In the genomic region with DNA sequence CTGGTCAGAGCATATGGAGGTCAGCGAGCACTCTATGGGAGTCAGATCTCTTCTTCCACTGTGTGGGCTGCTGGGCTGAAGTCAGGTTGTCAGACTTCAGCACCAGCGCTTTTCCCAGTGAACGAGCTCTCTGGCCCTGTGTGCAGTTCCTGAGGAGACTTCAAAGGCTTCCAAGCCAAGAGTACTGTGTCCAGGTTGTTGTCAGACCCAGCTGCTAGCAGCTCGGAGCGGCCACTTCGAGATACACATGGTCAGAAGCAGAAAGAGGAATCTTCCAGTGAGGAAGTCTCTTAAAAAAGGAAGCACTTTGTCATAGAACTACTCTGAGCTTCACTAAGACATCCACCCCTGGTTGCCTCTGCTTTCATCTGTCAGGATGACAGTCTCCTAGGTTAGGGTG, we compare ENCODE assay signal across 23 mouse cellular contexts. TPM values are rescaled to one million over a fixed set of nuclear protein-coding genes. Genes with fewer than 3 reads are reported as not detected.
A peak's percentile ranks its signal among the peaks of the same experiment; 100 is the strongest.
DNase-seq lines count a peak whose midpoint lies in the region; ATAC-seq and TF ChIP-seq lines count a peak whose summit lies in the region.
"Had no signal": no experiment of that assay in that cellular context is flagged by ENCODE, and none has a peak within 500 bp of the region (broad histone marks: within the 10 kb centered on the region; RNA-seq: fewer than 3 reads in every experiment).

No protein-coding gene starts in this region.

- no peak overlapping the region for H3K4me2 ChIP-seq in stomach, postnatal 0 days (replicated peaks; ENCODE audit: low read depth)
- H3K4me2 ChIP-seq: embryonic facial prominence, embryonic 13.5 days; forebrain, embryonic 15.5 days; hindbrain, embryonic 14.5 days; liver, embryonic 15.5 days; midbrain, embryonic 12.5 days had no signal

- peak; percentile 29 for DNase-seq in kidney, adult 2 months
- no peak for DNase-seq in kidney, postnatal 4 days
- DNase-seq in layer of hippocampus, adult 9-11 months: peak; percentile 15
- DNase-seq in layer of hippocampus, postnatal 10 days (ENCODE audit: low spot score in 2 of 2): no peak
- DNase-seq in stomach, postnatal 0 days (ENCODE audit: low spot score): no peak
- no peak for DNase-seq in thymus, adult 18-20 months
- DNase-seq: adrenal gland, postnatal 36 days; cerebellum, adult 9-10 months; gastrocnemius, adult 2 months; gastrocnemius, postnatal 36 days; liver; lung, postnatal 4 days had no signal

- H3K27me3 ChIP-seq in kidney, adult 2 months (replicated peaks; ENCODE audit: control insufficient read depth, insufficient read depth, low read length): no peaks in the 10 kb centered on the region
- H3K27me3 ChIP-seq in megakaryocyte, embryonic 14.5 days (replicated peaks): no peaks in the 10 kb centered on the region
- no peaks in the 10 kb centered on the region for H3K27me3 ChIP-seq in stomach, postnatal 0 days (ENCODE audit: control insufficient read depth, insufficient read depth, low read length)
- H3K27me3 ChIP-seq: embryonic facial prominence, embryonic 13.5 days; forebrain, embryonic 15.5 days; liver, embryonic 15.5 days; midbrain, embryonic 12.5 days had no signal

- no peak for TF ChIP-seq CTCF in kidney, adult 2 months (conservative IDR thresholded peaks at IDR 0.05; ENCODE audit: insufficient read depth, insufficient read length, low read depth, low read length)
- TF ChIP-seq CTCF in stomach, postnatal 0 days (IDR thresholded peaks at IDR 0.05; ENCODE audit: low read depth): no peak

- no peak for TF ChIP-seq POLR2A in kidney, adult 2 months (IDR thresholded peaks at IDR 0.05; ENCODE audit: low read depth, low read length)

- H3K36me3 ChIP-seq in kidney, adult 2 months (ENCODE audit: control insufficient read depth, insufficient read depth, low read length): peaks cover 2% of the 10 kb centered on the region
- peaks cover 87% of the 10 kb centered on the region for H3K36me3 ChIP-seq in megakaryocyte, embryonic 14.5 days (replicated peaks; ENCODE audit: low read length)
- peaks cover 26% of the 10 kb centered on the region for H3K36me3 ChIP-seq in stomach, postnatal 0 days (ENCODE audit: control insufficient read depth, insufficient read depth, low read length)

- H3K9ac ChIP-seq in stomach, postnatal 0 days (ENCODE audit: low read length): no peak overlapping the region
- H3K9ac ChIP-seq: embryonic facial prominence, embryonic 13.5 days; forebrain, embryonic 15.5 days; hindbrain, embryonic 14.5 days; liver, embryonic 15.5 days; midbrain, embryonic 12.5 days had no signal

- H3K4me1 ChIP-seq in kidney, adult 2 months (ENCODE audit: control insufficient read depth, insufficient read depth, low read length): peaks cover 5% of the 10 kb centered on the region
- H3K4me1 ChIP-seq in megakaryocyte, embryonic 14.5 days: peaks cover 86% of the 10 kb centered on the region
- H3K4me1 ChIP-seq in stomach, postnatal 0 days (replicated peaks; ENCODE audit: control insufficient read depth, insufficient read depth): no peaks in the 10 kb centered on the region; the same call in 1 of the 2 replicates
- H3K4me1 ChIP-seq: forebrain, embryonic 15.5 days had no signal

- H3K27ac ChIP-seq in kidney, adult 2 months (ENCODE audit: insufficient read depth, low read depth, low read length): no peak overlapping the region
- H3K27ac ChIP-seq in stomach, postnatal 0 days (replicated peaks): no peak overlapping the region
- H3K27ac ChIP-seq: embryonic facial prominence, embryonic 13.5 days; forebrain, embryonic 10.5 days; forebrain, embryonic 15.5 days; hindbrain, embryonic 14.5 days; liver, embryonic 15.5 days; midbrain, embryonic 12.5 days had no signal

- no peak for TF ChIP-seq EP300 in stomach, postnatal 0 days (optimal IDR thresholded peaks at IDR 0.05)

- H3K4me3 ChIP-seq in kidney, adult 2 months (ENCODE audit: insufficient read depth, low read depth, low read length): no peak overlapping the region
- H3K4me3 ChIP-seq in megakaryocyte, embryonic 14.5 days (replicated peaks): peak overlapping the region; percentile 53
- H3K4me3 ChIP-seq in stomach, postnatal 0 days (ENCODE audit: low read depth, low read length): no peak overlapping the region
- H3K4me3 ChIP-seq: embryonic facial prominence, embryonic 13.5 days; forebrain, embryonic 10.5 days; forebrain, embryonic 15.5 days; gastrocnemius, adult 2 months; liver, embryonic 15.5 days; midbrain, embryonic 12.5 days had no signal

- no peaks in the 10 kb centered on the region for H3K9me3 ChIP-seq in megakaryocyte, embryonic 14.5 days
- H3K9me3 ChIP-seq in stomach, postnatal 0 days (ENCODE audit: control insufficient read depth, low read length): no peaks in the 10 kb centered on the region
- H3K9me3 ChIP-seq: embryonic facial prominence, embryonic 13.5 days; forebrain, embryonic 10.5 days; forebrain, embryonic 15.5 days; liver, embryonic 15.5 days; midbrain, embryonic 12.5 days had no signal

- WGBS in kidney, adult 2 months: 70% methylated on average over 6 of the region's 6 CpGs
- 87% methylated on average over 6 of the region's 6 CpGs for WGBS in stomach, postnatal 0 days

- ATAC-seq in common myeloid progenitor, adult 5-6 weeks (replicated peaks; ENCODE audit: low read depth, poor library complexity, severe bottlenecking): peak; percentile 45; the same call in 1 of the 2 replicates
- ATAC-seq in stomach, postnatal 0 days (ENCODE audit: low FRiP score, low TSS enrichment): no peak
- ATAC-seq: CD4-positive, CD25-positive, alpha-beta regulatory T cell, adult 4 months; forebrain, embryonic 15.5 days; intestine, postnatal 0 days; lung, postnatal 0 days had no signal

RNA-seq across cellular contexts. Expression of gene Gpr107, which starts 18.0 kb away (rescaled TPM):
- polyA plus RNA-seq in kidney, adult 2 months (2012; rRNA removed): 22.2 and 22.8 TPM in 2 replicates
- total RNA-seq in layer of hippocampus, postnatal 10 days (2021): 10 to 100 TPM; 50.7 to 54.5 TPM
- total RNA-seq in common myeloid progenitor, adult 5-6 weeks (2017): 13.7 and 15.1 TPM in 2 replicates
- 5.0 and 11.9 TPM in 2 replicates for polyA plus RNA-seq in megakaryocyte, embryonic 14.5 days (2012; ENCODE audit: insufficient read depth, low replicate concordance)
- 23.7 and 25.4 TPM in 2 replicates for polyA plus RNA-seq in stomach, postnatal 0 days (2015; fragmentation: Nextera tagmentation; extraction: Ambion mirVana)

RNA-seq across cellular contexts. Expression of gene Fnbp1, which starts 28.4 kb away (rescaled TPM):
- polyA plus RNA-seq in kidney, adult 2 months (2012; rRNA removed): 21.1 and 23.9 TPM in 2 replicates
- total RNA-seq in layer of hippocampus, postnatal 10 days (2021): 10 to 100 TPM; 90.2 to 99.0 TPM
- 43.4 and 54.3 TPM in 2 replicates for total RNA-seq in common myeloid progenitor, adult 5-6 weeks (2017)
- 44.7 and 52.5 TPM in 2 replicates for polyA plus RNA-seq in megakaryocyte, embryonic 14.5 days (2012; ENCODE audit: insufficient read depth, low replicate concordance)
- 15.7 and 16.3 TPM in 2 replicates for polyA plus RNA-seq in stomach, postnatal 0 days (2015; fragmentation: Nextera tagmentation; extraction: Ambion mirVana)

Comparison
In these comparisons a context has a peak if more than half of its experiments do, and no peak if none do; other contexts are left out.
1. DNase-seq: peak in kidney, adult 2 months (single experiment) and layer of hippocampus, adult 9-11 months (single experiment); none in kidney, postnatal 4 days (0 of 2), layer of hippocampus, postnatal 10 days (0 of 2), stomach, postnatal 0 days (single experiment) and thymus, adult 18-20 months (0 of 2).